Mouse (Mus musculus) midbrain, postnatal 0 days (tissue): ENCODE results near the gene Cacna1h. TPM values are rescaled to one million over a fixed set of nuclear protein-coding genes. Genes with fewer than 3 reads are reported as not detected.

Experiments
- ATAC-seq: fragments of 200-750 bp; cut with Nextera tagmentation; 2 replicates; pipeline ENCODE4 v1.8.0; 2017; ENCODE audit warnings: moderate number of reproducible peaks, mild to moderate bottlenecking, moderate TSS enrichment, moderate library complexity; ENCODE audit not compliant: low FRiP score
- DNase-seq: peaks from one replicate; pipeline ENCODE4 v3.0.0-alpha.2; 2015; ENCODE audit warnings: low spot score
- H3K27ac ChIP-seq: fragments of 300-500 bp; sonication (generic); 2 replicates; pipeline ENCODE4 v1.5.1; 2014; ENCODE audit warnings: low read depth, mild to moderate bottlenecking, low read length, mixed read lengths
- H3K27me3 ChIP-seq: fragments of 300-500 bp; sonication (generic); 2 replicates; pipeline ENCODE4 v1.6.1; 2014; ENCODE audit warnings: low read length, control low read depth, mixed read lengths; ENCODE audit not compliant: insufficient read depth
- H3K36me3 ChIP-seq: fragments of 300-500 bp; sonication (generic); 2 replicates; pipeline ENCODE4 v1.6.1; 2014; ENCODE audit warnings: low read length, control low read depth, mixed read lengths; ENCODE audit not compliant: insufficient read depth
- H3K4me1 ChIP-seq: fragments of 300-500 bp; sonication (generic); 2 replicates; pipeline ENCODE4 v1.6.1; 2014; ENCODE audit warnings: mild to moderate bottlenecking, control low read depth, antibody characterized with exemption, low read length, mixed read lengths; ENCODE audit not compliant: insufficient read depth
- H3K4me2 ChIP-seq: fragments of 300-500 bp; sonication (generic); 2 replicates; pipeline ENCODE4 v1.6.1; 2014; ENCODE audit warnings: low read depth, mild to moderate bottlenecking, low read length, mixed read lengths; ENCODE audit not compliant: poor library complexity, severe bottlenecking
- H3K4me3 ChIP-seq: fragments of 300-500 bp; sonication (generic); 2 replicates; pipeline ENCODE4 v1.5.1; 2014; ENCODE audit warnings: low read depth, mild to moderate bottlenecking, low read length, moderate library complexity
- H3K9ac ChIP-seq: fragments of 300-500 bp; sonication (generic); replicated peaks from 2 replicates; pipeline ENCODE4 v1.6.1; 2014; ENCODE audit warnings: mild to moderate bottlenecking, low read length, moderate library complexity, mixed read lengths; ENCODE audit not compliant: poor library complexity, severe bottlenecking
- H3K9me3 ChIP-seq: fragments of 300-500 bp; sonication (generic); 2 replicates; pipeline ENCODE4 v1.6.1; 2016; ENCODE audit warnings: low read length, control low read depth
- CTCF ChIP-seq: IDR thresholded peaks from 2 replicates; pipeline ENCODE4 v1.5.1; 2016; ENCODE audit warnings: antibody characterized with exemption, mild to moderate bottlenecking
- WGBS: fragments of 180-500 bp; shearing (Covaris S2); extraction: QIAGEN DNeasy Blood & Tissue Kit; methylation state at CpG from one replicate; pipeline ENCODE4 v1.1.7; 2014; 5-methylcytosine and 5-hydroxymethylcytosine counted together
- polyA plus RNA-seq: library from polyadenylated mRNA; unstranded; fragments of >200 nt; fragmentation: Nextera tagmentation; extraction: Ambion mirVana; gene quantifications from 2 replicates; pipeline ENCODE4 v1.2.1, GENCODE M21; 2015
- total RNA-seq: library from RNA; depleted of rRNA; stranded (reverse); fragments of >200 nt; gene quantifications from 2 replicates; pipeline ENCODE4 v1.2.3, GENCODE M21; 2014

Gene Cacna1h
- total and polyA plus RNA-seq, 2 experiments from 2014 or later, result 9.5 to 117 TPM

DNA sequence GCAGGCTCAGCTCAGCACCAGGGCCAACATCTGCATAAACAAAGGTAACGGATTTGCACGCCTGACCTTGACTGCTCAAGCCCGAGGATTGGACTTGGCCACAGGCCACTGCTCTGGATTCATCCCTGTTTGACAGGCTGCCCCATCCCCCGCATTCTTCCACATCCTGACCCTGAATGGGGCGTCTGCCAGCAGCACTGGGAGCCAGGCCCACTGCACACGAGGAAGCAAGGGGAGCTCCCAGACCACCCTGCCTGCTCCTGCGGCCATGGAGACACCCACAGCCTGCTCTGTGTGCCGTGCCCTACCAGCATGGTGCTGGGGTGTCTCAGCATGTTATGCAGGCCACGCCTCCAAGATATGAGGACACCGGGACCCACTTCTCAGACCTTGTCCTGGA is 6.1 kb downstream of the Cacna1h start:
- Histone ChIP-seq H3K27me3 (no peaks in the 10 kb centered on the region), H3K4me1 (peaks cover 25% of the 10 kb centered on the region; the same call in 1 of the 2 replicates)
- 25% methylated on average over 10 of the region's 10 CpGs for WGBS

DNA sequence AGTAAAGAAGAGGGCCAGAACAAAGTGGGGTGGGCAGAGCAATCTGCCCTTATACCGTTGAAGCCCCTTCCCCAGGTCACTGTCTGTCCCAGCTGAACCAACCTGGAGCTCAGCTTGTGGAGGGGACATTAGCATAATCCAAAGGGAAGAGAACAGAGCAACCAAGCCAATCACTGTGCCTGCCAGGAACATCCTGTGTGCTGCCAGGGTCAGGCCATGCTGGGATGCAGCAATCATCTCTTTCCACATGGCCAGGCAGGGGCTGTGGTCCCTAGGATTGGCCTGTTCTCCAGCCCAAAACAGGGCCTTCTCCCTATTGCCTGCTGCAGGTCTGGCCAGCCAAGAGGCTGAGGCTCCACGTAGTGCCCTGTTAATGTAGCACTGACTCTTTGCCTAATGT is 7.6 kb downstream of the Cacna1h start:
- Histone ChIP-seq H3K36me3 (peaks cover 20% of the 10 kb centered on the region; the same call in 1 of the 2 replicates), H3K4me3 (no peak overlapping the region), H3K27ac (no peak overlapping the region), H3K4me1 (peaks cover 21% of the 10 kb centered on the region; the same call in 1 of the 2 replicates), H3K4me2 (no peak overlapping the region), H3K27me3 (no peaks in the 10 kb centered on the region), H3K9ac (no peak overlapping the region; the same call in 1 of the 2 replicates), H3K9me3 (no peaks in the 10 kb centered on the region)
- DNase-seq (no peak), ATAC-seq (no peak)
- TF ChIP-seq CTCF, result no peak
- 60% methylated on average over 2 of the region's 2 CpGs for WGBS

More for the DNA sequence above, 6.1 kb downstream of the Cacna1h start:
- Histone ChIP-seq H3K36me3 (peaks cover 20% of the 10 kb centered on the region; the same call in 1 of the 2 replicates), H3K27ac (no peak overlapping the region), H3K9me3 (no peaks in the 10 kb centered on the region), H3K4me3 (no peak overlapping the region), H3K4me2 (no peak overlapping the region), H3K9ac (no peak overlapping the region)
- ATAC-seq (0 out of 2 replicates have a peak, but pooled peaks have one; percentile 24), DNase-seq (peak; percentile 75)
- no peak for TF ChIP-seq CTCF

DNA sequence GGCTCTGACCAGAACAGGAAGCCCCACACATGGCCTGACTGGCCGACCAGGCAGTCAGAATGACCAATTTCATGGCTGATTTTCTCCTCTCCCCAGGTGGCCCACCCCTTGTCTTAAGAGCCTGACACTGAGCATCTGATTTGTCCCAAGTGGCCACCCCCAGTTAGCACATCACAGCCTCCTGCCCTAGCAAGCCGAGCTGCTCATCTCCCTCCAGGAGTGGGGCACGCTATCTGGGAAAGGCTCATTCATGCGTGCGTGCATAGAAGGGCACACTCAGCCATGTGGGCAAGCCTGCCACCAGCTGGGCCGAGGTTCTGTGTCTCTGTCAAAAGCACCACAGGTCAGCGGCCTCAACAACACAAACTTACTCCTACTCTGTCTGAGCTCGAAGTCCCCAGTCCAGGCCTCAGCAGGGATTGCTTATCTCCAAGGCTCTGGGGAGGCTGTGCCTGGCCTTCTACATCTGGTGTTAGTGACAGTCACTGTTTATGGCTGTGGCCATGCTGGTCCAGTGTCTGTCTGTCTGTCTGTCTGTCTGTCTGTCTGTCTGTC is 9.0 kb downstream of the Cacna1h start:
- Histone ChIP-seq H3K4me3 (no peak overlapping the region), H3K27me3 (no peaks in the 10 kb centered on the region), H3K36me3 (peaks cover 20% of the 10 kb centered on the region; the same call in 1 of the 2 replicates), H3K4me2 (no peak overlapping the region), H3K4me1 (peaks cover 14% of the 10 kb centered on the region; the same call in 1 of the 2 replicates), H3K27ac (no peak overlapping the region), H3K9ac (no peak overlapping the region), H3K9me3 (no peaks in the 10 kb centered on the region)
- no peak for DNase-seq
- ATAC-seq, result no peak
- 36% methylated on average over 8 of the region's 8 CpGs for WGBS
- no peak for TF ChIP-seq CTCF

DNA sequence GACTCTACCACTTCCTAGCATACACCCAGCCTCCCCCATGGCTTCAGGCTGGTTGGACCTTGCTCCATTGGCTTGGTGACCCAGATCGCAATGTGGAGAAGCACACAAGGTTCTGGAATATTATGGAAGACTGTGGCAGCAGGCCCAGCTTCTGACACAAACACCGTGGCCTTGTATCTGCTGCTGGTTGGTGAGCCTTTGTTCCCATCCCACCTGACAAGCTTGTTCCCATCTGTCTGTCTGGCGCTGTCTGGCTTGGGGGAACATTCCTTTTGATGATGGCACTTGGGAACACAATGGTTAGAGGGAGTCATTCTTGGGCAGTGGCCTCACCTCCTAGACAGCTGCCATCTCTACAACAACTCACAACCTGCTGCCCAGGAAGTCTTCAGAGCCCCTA is 12.6 kb downstream of the Cacna1h start:
- H3K36me3 ChIP-seq, result 0 out of 2 replicates have a peak, but pooled peaks cover 8% of the 10 kb centered on the region
- WGBS, result 89% methylated on average over 3 of the region's 3 CpGs
- no peaks in the 10 kb centered on the region for H3K27me3 ChIP-seq
- TF ChIP-seq CTCF, result no peak
- H3K4me2 ChIP-seq, result no peak overlapping the region
- 0 out of 2 replicates have a peak overlapping the region, but pooled peaks have one; percentile 8 for H3K9ac ChIP-seq
- no peak overlapping the region for H3K27ac ChIP-seq
- no peaks in the 10 kb centered on the region for H3K9me3 ChIP-seq
- peaks cover 19% of the 10 kb centered on the region for H3K4me1 ChIP-seq
- DNase-seq, result no peak
- H3K4me3 ChIP-seq, result no peak overlapping the region
- no peak for ATAC-seq

DNA sequence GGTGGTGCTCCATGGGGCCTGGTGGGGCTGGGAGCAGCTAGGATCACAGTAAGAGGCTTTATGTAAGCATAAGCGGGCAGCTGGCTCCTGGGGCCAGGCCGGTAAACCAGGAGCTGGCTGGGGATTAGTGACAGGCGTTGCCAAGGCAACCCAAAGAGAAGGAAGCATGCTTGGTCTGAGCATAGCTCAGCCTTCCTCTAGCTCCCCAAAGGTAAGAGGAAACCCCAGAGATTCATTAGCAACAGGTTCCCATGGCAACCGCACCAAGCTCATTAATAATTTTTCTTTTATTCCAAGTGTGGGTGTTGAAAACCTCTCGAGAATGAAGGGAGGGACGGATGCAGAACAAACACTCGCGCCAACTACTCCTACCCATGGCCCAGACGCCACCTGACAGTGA is 14.7 kb downstream of the Cacna1h start:
- Histone ChIP-seq H3K4me3 (no peak overlapping the region), H3K9ac (no peak overlapping the region), H3K27me3 (no peaks in the 10 kb centered on the region), H3K27ac (peak overlapping the region; percentile 77), H3K4me1 (peaks cover 24% of the 10 kb centered on the region), H3K36me3 (0 out of 2 replicates have a peak, but pooled peaks cover 8% of the 10 kb centered on the region), H3K9me3 (no peaks in the 10 kb centered on the region), H3K4me2 (peak overlapping the region; percentile 20; the same call in 1 of the 2 replicates)
- ATAC-seq (0 out of 2 replicates have a peak, but pooled peaks have one; percentile 25), DNase-seq (peak; percentile 71)
- WGBS, result 15% methylated on average over 9 of the region's 9 CpGs
- TF ChIP-seq CTCF, result no peak

DNA sequence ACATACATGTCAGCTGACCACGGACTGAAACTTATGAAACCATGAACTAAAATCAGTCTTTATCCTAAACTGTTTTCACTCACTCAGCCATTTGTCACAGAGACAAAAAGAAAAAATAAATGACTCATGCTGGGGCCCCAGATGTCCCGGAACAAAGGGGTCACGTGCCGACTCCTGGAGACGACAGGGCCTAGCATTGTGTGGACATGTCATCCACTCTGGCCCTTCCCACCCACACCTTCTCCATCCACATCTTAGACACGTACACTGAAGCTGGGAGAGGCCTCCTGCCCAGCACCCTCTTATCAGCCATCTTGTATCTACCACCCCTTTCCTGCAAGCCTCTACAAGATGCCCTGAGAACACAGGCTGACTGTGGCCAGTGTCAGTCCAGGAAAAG is 15.6 kb downstream of the Cacna1h start:
- Histone ChIP-seq H3K36me3 (0 out of 2 replicates have a peak, but pooled peaks cover under 1% of the 10 kb centered on the region), H3K4me1 (peaks cover 24% of the 10 kb centered on the region), H3K9ac (no peak overlapping the region), H3K4me2 (no peak overlapping the region), H3K4me3 (no peak overlapping the region), H3K9me3 (no peaks in the 10 kb centered on the region), H3K27me3 (no peaks in the 10 kb centered on the region), H3K27ac (peak overlapping the region; percentile 77; the same call in 1 of the 2 replicates)
- no peak for DNase-seq
- ATAC-seq, result no peak
- no peak for TF ChIP-seq CTCF
- 62% methylated on average over 6 of the region's 6 CpGs for WGBS
